Mouse (Mus musculus) spleen, adult 2 months (tissue): ENCODE results near the gene Cep135. TPM values are rescaled to one million over a fixed set of nuclear protein-coding genes. Genes with fewer than 3 reads are reported as not detected.

Experiments
- DNase-seq, 2 experiments: peaks; one replicate each; pipeline versions ENCODE4 v3.0.0 to v3.0.0-alpha.2; 2012 to 2021; ENCODE audit warnings: low spot score in 2 of 2, low read depth in 1 of 2
- H3K27ac ChIP-seq: fragments of 200-500 bp; 2 replicates; pipeline ENCODE4 v1.5.1; 2012; ENCODE audit warnings: low read length, inconsistent platforms; ENCODE audit not compliant: insufficient read depth
- H3K27me3 ChIP-seq: fragments of 200-500 bp; 2 replicates; pipeline ENCODE4 v1.6.1; 2012; ENCODE audit warnings: mild to moderate bottlenecking, moderate library complexity, low read length, inconsistent platforms; ENCODE audit not compliant: control insufficient read depth, insufficient read depth
- H3K36me3 ChIP-seq: fragments of 200-500 bp; 2 replicates; pipeline ENCODE4 v1.6.1; 2012; ENCODE audit warnings: mild to moderate bottlenecking, low read length, inconsistent platforms; ENCODE audit not compliant: control insufficient read depth, insufficient read depth
- H3K4me1 ChIP-seq: fragments of 200-500 bp; 2 replicates; pipeline ENCODE4 v1.6.1; 2011; ENCODE audit warnings: inconsistent platforms; ENCODE audit not compliant: control insufficient read depth, insufficient read depth, insufficient read length
- H3K4me3 ChIP-seq: fragments of 200-500 bp; 2 replicates; pipeline ENCODE4 v1.5.1; 2011; ENCODE audit warnings: mild to moderate bottlenecking, inconsistent platforms; ENCODE audit not compliant: insufficient read depth, insufficient read length; ENCODE audit errors: extremely low read depth
- CTCF ChIP-seq: fragments of 200-500 bp; IDR thresholded peaks from 2 replicates; pipeline ENCODE4 v1.5.1; 2011; ENCODE audit warnings: mild to moderate bottlenecking, inconsistent platforms; ENCODE audit not compliant: insufficient read depth, insufficient read length, insufficient replicate concordance; ENCODE audit errors: extremely low read depth
- POLR2A ChIP-seq: fragments of 200-500 bp; IDR thresholded peaks from 2 replicates; pipeline ENCODE4 v1.6.1; 2011; ENCODE audit warnings: low read depth, low read length, inconsistent platforms
- WGBS: fragments of 180-500 bp; shearing (Covaris S2); methylation state at CpG from one replicate; pipeline ENCODE4 v1.1.7; 2018; 5-methylcytosine and 5-hydroxymethylcytosine counted together
- polyA plus RNA-seq: library from polyadenylated mRNA; depleted of rRNA; stranded (reverse); fragments of >200 nt; gene quantifications from 2 replicates; pipeline ENCODE4 v1.2.3, GENCODE M21; 2012

The Cep135 gene
- polyA plus RNA-seq, 1 experiment, result 1.3 TPM

- Histone ChIP-seq H3K4me3 (no peak overlapping the region), H3K36me3 (peaks cover 47% of the 10 kb centered on the region), H3K27me3 (no peaks in the 10 kb centered on the region), H3K4me1 (no peaks in the 10 kb centered on the region), H3K27ac (no peak overlapping the region)
- 93% methylated on average over 4 of the region's 4 CpGs for WGBS
- TF ChIP-seq CTCF (no peak), POLR2A (no peak)
- no peak for DNase-seq
Measured at GRCm38 (mm10) chr5:76642076-76642475, 53.6 kb downstream of the Cep135 start.

GRCm38 (mm10) chr5:76644234-76644633 is 55.7 kb downstream of the Cep135 start:
- Histone ChIP-seq H3K4me3 (no peak overlapping the region), H3K27me3 (no peaks in the 10 kb centered on the region), H3K36me3 (peaks cover 35% of the 10 kb centered on the region), H3K4me1 (no peaks in the 10 kb centered on the region), H3K27ac (no peak overlapping the region)
- DNase-seq, result no peak
- WGBS, result 84% methylated on average over 7 of the region's 7 CpGs
- no peak for TF ChIP-seq POLR2A
- no peak for TF ChIP-seq CTCF

GRCm38 (mm10) chr5:76645091-76645868 is 56.8 kb downstream of the Cep135 start:
- Histone ChIP-seq H3K27me3 (no peaks in the 10 kb centered on the region), H3K27ac (no peak overlapping the region), H3K4me1 (no peaks in the 10 kb centered on the region), H3K36me3 (peaks cover 31% of the 10 kb centered on the region), H3K4me3 (no peak overlapping the region)
- TF ChIP-seq CTCF (no peak), POLR2A (no peak)
- 92% methylated on average over 10 of the region's 10 CpGs for WGBS
- no peak for DNase-seq

GRCm38 (mm10) chr5:76649897-76650296 is 61.4 kb downstream of the Cep135 start:
- no peak for TF ChIP-seq POLR2A
- no peak for TF ChIP-seq CTCF
- DNase-seq, result no peak
- WGBS, result 67% methylated on average over 4 of the region's 4 CpGs
- Histone ChIP-seq H3K27me3 (no peaks in the 10 kb centered on the region), H3K27ac (no peak overlapping the region), H3K36me3 (peaks cover 4% of the 10 kb centered on the region), H3K4me1 (no peaks in the 10 kb centered on the region), H3K4me3 (no peak overlapping the region)

- Histone ChIP-seq H3K27me3 (no peaks in the 10 kb centered on the region), H3K27ac (no peak overlapping the region), H3K4me1 (no peaks in the 10 kb centered on the region), H3K4me3 (no peak overlapping the region), H3K36me3 (peaks cover 1% of the 10 kb centered on the region; the same call in 1 of the 2 replicates)
- DNase-seq, result no peak
- WGBS, result 82% methylated on average over 5 of the region's 5 CpGs
- TF ChIP-seq POLR2A, result no peak
- no peak for TF ChIP-seq CTCF
Measured at GRCm38 (mm10) chr5:76651151-76651725, 62.7 kb downstream of the Cep135 start.

- peaks cover 3% of the 10 kb centered on the region; the same call in 1 of the 2 replicates for H3K4me1 ChIP-seq
- H3K36me3 ChIP-seq, result no peaks in the 10 kb centered on the region
- 96% methylated on average over 2 of the region's 2 CpGs for WGBS
- no peak for DNase-seq
- peak within 1 kb of the TSS; percentile 39 for H3K4me3 ChIP-seq
- no peak for TF ChIP-seq CTCF
- TF ChIP-seq POLR2A, result no peak
- peaks cover 11% of the 10 kb centered on the region for H3K27me3 ChIP-seq
- H3K27ac ChIP-seq, result no peak within 1 kb of the TSS
Measured at GRCm38 (mm10) chr5:76656212-76656611, 67.7 kb downstream of the Cep135 start, which contains the start of gene C530008M17Rik. Gene C530008M17Rik, plus strand, starts transcription at chr5:76656512.
